Mouse (Mus musculus): ENCODE measurements around the gene Gpr180.
"Not testable (repeated sequence)": the region's sequence is repeated elsewhere in the genome, so short reads cannot be mapped to it uniquely, and the experiment has no call there.

The Gpr180 gene

GRCm38 (mm10) chr14:118136744-118137452 lies at the start of gene Gpr180:
Gene Gpr180 (plus strand): TSS chr14:118137158.
- peak; percentile 99 for DNase-seq (ENCODE audit: low read depth, low spot score)

DNA sequence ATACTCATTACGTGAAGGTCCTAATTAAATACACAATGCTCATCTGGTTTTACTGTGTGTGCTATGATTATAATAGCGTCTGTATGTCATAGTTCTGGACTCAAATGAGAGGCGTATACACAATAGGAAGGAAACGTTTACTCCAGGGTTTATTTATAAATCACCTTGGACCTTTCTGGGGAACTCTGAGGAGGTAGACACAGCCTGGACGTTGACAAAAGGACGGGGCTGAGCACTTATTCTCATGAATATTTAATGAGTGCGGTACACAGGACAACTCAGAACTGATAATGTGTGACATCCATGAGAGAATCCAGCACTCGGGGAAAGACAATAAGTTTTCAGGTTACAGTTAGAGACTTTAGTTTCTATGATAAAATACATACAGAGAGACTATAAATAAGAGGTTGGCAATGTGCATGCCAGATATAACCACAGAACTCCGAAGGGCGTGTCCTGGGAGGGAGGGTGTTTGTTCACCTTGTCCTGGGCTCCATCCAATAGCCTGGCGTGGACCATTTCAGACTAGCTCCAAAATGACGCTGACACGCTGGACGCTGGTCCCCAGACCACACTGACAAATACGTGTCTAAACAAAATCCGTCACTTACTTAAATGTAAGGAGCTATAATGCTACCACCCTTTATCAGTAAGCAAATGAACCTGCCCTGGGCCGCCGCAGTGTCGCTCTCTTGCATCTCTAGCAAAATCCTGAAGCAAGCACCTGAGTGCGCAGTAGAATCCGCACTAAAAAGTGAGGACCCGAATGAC lies 48.3 kb upstream of the Gpr180 start:
- DNase-seq (ENCODE audit: low read depth, low spot score) = peak; percentile 3

GRCm38 (mm10) chr14:118089215-118089805 lies 47.6 kb upstream of the Gpr180 start:
- DNase-seq (ENCODE audit: low read depth, low spot score) = peak; percentile 90

- DNase-seq (ENCODE audit: low read depth, low spot score) = peak; percentile 39
Observed at GRCm38 (mm10) chr14:118089806-118090392, 47.1 kb upstream of the Gpr180 start.

DNA sequence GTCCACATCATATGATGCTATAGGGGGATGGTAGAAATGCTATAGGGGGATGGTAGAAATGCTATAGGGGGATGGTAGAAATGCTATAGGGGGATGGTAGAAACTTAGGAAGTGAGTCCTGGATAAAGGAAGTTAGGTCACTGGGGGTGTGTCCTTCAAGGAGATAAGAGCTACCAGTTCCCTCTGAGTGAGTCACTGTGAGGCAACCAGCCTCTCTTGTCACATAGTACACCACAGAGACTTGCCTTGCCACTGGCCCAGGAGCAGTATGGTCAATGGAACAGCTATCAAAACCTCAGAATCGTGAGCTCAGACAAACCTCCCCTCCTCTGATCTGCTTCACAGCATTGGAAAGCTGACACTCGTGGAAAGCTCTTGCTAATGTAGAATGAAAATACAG lies 38.7 kb upstream of the Gpr180 start:
- no peak for DNase-seq (ENCODE audit: low read depth, low spot score)

GRCm38 (mm10) chr14:118101227-118101990 lies 35.5 kb upstream of the Gpr180 start:
- no peak for DNase-seq (ENCODE audit: low read depth, low spot score)

DNA sequence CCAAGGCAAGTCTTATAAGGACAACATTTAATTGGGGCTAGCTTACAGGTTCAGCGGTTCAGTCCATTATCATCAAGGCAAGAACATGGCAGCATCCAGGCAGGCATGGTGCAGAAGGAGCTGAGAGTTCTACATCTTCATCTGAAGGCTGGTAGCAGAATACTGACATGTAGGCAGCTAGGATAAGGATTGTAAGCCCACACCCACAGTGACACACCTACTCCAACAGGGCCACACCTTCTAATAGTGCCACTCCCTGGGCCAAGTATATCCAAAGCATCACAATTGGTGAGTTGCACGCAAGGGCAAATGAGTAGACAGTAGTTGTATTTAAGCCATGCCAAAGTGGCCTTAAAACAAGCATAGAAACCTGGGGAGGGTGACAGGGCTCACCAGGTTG lies 29.5 kb upstream of the Gpr180 start:
- DNase-seq (ENCODE audit: low read depth, low spot score) = not testable (repeated sequence)

GRCm38 (mm10) chr14:118113116-118113515 lies 23.8 kb upstream of the Gpr180 start:
- DNase-seq (ENCODE audit: low read depth, low spot score) = no peak

DNA sequence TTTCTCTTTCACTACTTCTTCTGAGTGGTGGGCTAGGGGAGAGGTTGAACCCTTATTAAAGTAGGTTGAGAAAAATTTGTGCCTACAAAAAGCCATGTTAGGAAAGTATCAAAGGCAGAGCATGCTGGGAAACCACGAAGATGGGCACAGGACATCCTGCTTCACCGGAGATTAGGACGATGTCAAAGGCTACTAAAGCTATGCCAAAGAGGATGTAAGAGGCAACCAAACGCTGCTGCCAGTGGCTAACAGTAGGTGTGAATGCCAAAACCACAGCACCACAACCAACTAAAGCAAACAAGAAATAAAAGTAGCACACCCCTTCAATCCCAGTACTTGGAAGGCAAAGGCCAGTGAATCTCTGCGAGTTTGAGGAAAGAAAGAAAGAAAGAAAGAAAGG lies 12.8 kb upstream of the Gpr180 start:
- no peak for DNase-seq (ENCODE audit: low read depth, low spot score)

DNA sequence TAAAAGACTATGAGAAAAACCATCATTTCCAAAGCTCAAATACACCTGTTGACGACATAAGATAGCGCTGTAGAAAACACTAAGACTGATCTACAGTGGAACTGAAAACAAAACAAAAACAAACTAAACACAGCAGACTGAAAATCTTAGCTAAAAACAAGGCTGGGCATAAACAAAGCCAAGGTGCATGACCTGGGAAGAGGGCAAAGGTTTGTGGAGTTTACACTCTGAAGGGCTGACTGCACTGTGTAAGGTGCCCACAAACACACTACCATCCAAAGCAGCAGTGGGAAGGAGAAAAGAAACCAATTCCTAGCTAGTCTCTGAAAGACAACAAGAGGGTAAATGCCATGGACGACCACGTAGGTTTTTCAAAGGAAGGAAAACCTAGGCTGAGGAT lies 12.2 kb upstream of the Gpr180 start:
- DNase-seq (ENCODE audit: low read depth, low spot score) = no peak

DNA sequence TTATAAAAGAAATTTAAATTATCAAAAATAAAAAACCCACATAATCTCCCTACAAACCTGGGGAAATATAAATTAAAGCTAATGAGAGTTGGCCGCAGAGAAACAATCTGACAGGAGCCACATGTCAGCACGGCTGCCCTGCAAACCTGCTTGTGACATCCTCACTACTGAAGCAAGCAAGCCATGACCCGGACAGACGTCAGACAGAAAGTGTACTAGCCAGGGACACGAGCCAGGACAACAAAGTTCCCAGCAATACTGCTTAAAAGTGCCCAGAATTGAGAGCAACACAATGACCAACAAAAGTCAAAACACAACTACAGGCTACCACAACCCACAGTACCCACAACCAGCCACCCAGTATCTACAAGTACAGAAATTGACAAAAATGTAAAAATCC lies 10.7 kb upstream of the Gpr180 start:
- DNase-seq (ENCODE audit: low read depth, low spot score) = no peak

- DNase-seq (ENCODE audit: low read depth, low spot score) = no peak
Observed at GRCm38 (mm10) chr14:118131472-118131871, 5.5 kb upstream of the Gpr180 start.

DNA sequence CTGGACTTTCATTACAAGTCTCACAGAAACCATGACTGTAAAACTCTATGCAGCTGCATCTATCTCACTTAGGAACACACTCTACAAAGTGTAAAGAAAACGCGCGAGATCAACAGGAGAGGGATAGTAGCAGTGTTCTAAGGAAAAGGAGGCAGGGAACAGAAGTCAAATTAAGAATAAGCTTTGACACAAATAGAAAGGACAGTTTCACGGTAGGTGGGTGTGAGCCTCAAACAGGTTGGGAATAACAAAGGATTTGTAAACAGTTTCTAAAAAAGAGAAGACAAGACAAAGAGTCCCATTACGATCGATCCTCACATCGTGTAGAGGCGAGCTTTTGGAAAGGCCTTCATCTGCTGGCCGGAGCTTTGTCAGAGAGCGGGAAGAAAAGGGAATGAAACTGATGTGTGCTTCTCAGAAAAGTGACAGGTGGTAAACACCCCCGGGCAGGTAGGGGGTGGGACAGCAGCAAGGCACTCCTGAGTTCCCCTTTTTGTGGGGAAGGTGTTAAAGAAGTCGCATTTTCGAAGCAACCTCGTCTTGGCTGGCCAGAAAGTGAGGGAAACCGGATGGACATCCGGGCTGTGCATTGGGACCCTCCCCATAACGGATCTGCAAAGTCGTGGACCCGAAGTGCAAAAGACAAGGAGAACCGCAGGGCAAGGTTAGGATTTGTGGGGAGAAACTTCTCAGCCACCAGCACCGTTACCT lies 4.9 kb upstream of the Gpr180 start:
- peak; percentile 16 for DNase-seq (ENCODE audit: low read depth, low spot score)

DNA sequence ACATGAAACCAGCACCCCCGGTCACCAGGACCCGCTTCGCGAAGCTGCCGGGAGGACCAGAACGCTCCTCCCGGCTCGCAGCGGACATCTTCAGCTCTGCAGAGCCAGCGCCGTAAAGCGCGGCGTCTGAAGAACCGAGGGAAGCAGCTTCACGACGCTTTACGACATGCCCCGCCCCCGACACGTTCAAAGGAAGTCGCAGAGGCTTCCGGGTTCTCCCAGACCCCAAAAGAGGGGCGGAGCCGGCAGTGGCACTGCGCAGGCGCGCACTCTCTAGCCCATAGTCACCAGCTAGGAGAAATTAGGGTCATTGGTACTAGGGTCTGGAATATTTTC lies 4.3 kb upstream of the Gpr180 start, which contains the start of gene Tgds:
Tgds (minus strand) TSS at position 114 of the 336 bp plus-strand sequence.
- peak; percentile 100 for DNase-seq (ENCODE audit: low read depth, low spot score)

- peak; percentile 43 for DNase-seq (ENCODE audit: low read depth, low spot score)
Observed at GRCm38 (mm10) chr14:118137487-118137886, 529 bp downstream of the Gpr180 start.

GRCm38 (mm10) chr14:118142283-118142682 lies 5.3 kb downstream of the Gpr180 start:
- DNase-seq (ENCODE audit: low read depth, low spot score) = no peak

GRCm38 (mm10) chr14:118148046-118148445 lies 11.1 kb downstream of the Gpr180 start:
- no peak for DNase-seq (ENCODE audit: low read depth, low spot score)

DNA sequence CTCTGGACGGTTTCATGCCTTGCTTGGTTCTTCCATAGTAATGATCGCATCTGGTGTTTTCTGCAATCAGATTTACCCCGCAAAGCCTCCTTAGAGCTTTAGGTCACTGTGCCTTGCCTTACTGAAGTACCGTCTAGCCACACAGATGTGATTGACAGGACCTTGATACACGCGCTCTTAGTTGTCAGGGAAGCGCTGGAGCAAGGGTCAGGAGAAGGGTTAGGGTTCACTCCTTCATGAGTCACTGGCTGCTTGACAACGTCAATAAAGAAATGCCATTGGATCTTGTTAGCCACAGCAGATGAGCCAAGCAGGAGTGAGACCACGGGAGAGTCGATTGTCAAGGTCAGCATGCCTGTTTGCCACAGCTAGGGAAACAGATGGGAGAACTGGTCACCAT lies 11.6 kb downstream of the Gpr180 start:
- DNase-seq (ENCODE audit: low read depth, low spot score) = no peak

- DNase-seq (ENCODE audit: low read depth, low spot score) = peak; percentile 42
Observed at GRCm38 (mm10) chr14:118150656-118151551, 13.9 kb downstream of the Gpr180 start.
